Mouse (Mus musculus): ENCODE results near the gene Utp11.

GRCm38 (mm10) chr4:124672347-124673320 is 20.8 kb downstream of the Utp11 start:
- no peak for TF ChIP-seq CTCF (IDR thresholded peaks at IDR 0.05; ENCODE audit: low read depth, low read length)
- no peak for TF ChIP-seq POLR2A (IDR thresholded peaks at IDR 0.05; ENCODE audit: extremely low read depth, insufficient read depth, low read length)
